Mouse (Mus musculus) G1E (cell line): ENCODE measurements around the gene Numa1. TPM values are rescaled to one million over a fixed set of nuclear protein-coding genes. Genes with fewer than 3 reads are reported as not detected.
A peak's percentile ranks its signal among the peaks of the same experiment; 100 is the strongest.

Experiments used
- ATAC-seq: 2 replicates; pipeline ENCODE4 v1.8.0; 2016; ENCODE audit warnings: mild to moderate bottlenecking; ENCODE audit not compliant: insufficient number of reproducible peaks, poor library complexity, low FRiP score, severe bottlenecking; ENCODE audit errors: extremely low read depth
- DNase-seq: peaks from one replicate; pipeline ENCODE4 v3.0.0; 2012; ENCODE audit warnings: low spot score
- H3K27me3 ChIP-seq: 2 replicates; pipeline ENCODE4 v1.6.1; 2012; ENCODE audit warnings: mild to moderate bottlenecking, low read length, inconsistent platforms; ENCODE audit not compliant: insufficient read depth
- H3K36me3 ChIP-seq: replicated peaks from 2 replicates; pipeline ENCODE3; 2012; ENCODE audit warnings: mild to moderate bottlenecking, inconsistent platforms
- H3K4me1 ChIP-seq: 2 replicates; pipeline ENCODE4 v1.6.1; 2012; ENCODE audit warnings: low read depth, low read length, inconsistent platforms, mixed read lengths; ENCODE audit not compliant: insufficient read depth
- H3K4me3 ChIP-seq: 2 replicates; pipeline ENCODE4 v1.5.1; 2012; ENCODE audit warnings: low read depth, mild to moderate bottlenecking, inconsistent platforms, low read length, moderate library complexity, mixed read lengths
- H3K9me3 ChIP-seq: replicated peaks from 2 replicates; pipeline ENCODE4 v1.6.1; 2012; ENCODE audit warnings: inconsistent platforms
- CTCF ChIP-seq: IDR thresholded peaks from 2 replicates; pipeline ENCODE4 v1.5.1; 2012; ENCODE audit warnings: low read depth, low read length, inconsistent platforms, mixed read lengths
- GATA1 ChIP-seq: IDR thresholded peaks from 2 replicates; pipeline ENCODE4 v1.6.1; 2012; ENCODE audit warnings: borderline replicate concordance, low read length, inconsistent platforms, mixed read lengths
- GATA2 ChIP-seq: IDR thresholded peaks from 2 replicates; pipeline ENCODE4 v1.6.1; 2012; ENCODE audit warnings: low read depth, low read length, inconsistent platforms, borderline replicate concordance
- POLR2AphosphoS5 ChIP-seq: IDR thresholded peaks from 2 replicates; pipeline ENCODE4 v1.6.1; 2012; ENCODE audit warnings: low read depth, low read length, inconsistent platforms; ENCODE audit not compliant: insufficient replicate concordance
- TAL1 ChIP-seq: conservative IDR thresholded peaks from 2 replicates; pipeline ENCODE4 v1.6.1; 2012; ENCODE audit warnings: low read depth, low read length, inconsistent platforms, mixed read lengths
- polyA plus RNA-seq: library from polyadenylated mRNA; stranded (reverse); fragments of >175 nt; gene quantifications from 2 replicates; pipeline ENCODE4 v1.2.3, GENCODE M21; 2012
- total RNA-seq, 2 experiments: library from RNA; stranded (forward) in 1 of 2; stranded (reverse) in 1 of 2; fragments of 200-1000 nt in 1 of 2; fragments of >200 nt in 1 of 2; fragmentation: Nextera tagmentation in 1 of 2; gene quantifications; 2 replicates each; pipeline ENCODE4 v1.2.3; 2014 to 2017

Gene Numa1
- total and polyA plus RNA-seq, 3 experiments, result 112 to 189 (median 125) TPM

GRCm38 (mm10) chr7:101982735-101983134 is 48.8 kb downstream of the Numa1 start:
- H3K4me1 ChIP-seq, result no peaks in the 10 kb centered on the region; the same call in 1 of the 2 replicates
- H3K4me3 ChIP-seq, result no peak overlapping the region
- ATAC-seq (no peak), DNase-seq (no peak)
- no peaks in the 10 kb centered on the region for H3K27me3 ChIP-seq
- no peak for TF ChIP-seq GATA2
- TF ChIP-seq CTCF, result no peak
- no peak for TF ChIP-seq TAL1
- TF ChIP-seq GATA1, result no peak
- no peak for TF ChIP-seq POLR2AphosphoS5
- no peaks in the 10 kb centered on the region for H3K9me3 ChIP-seq
- peaks cover 74% of the 10 kb centered on the region for H3K36me3 ChIP-seq

- ATAC-seq, result no peak
- H3K4me1 ChIP-seq, result no peaks in the 10 kb centered on the region; the same call in 1 of the 2 replicates
- H3K9me3 ChIP-seq, result no peaks in the 10 kb centered on the region
- no peak for TF ChIP-seq GATA1
- TF ChIP-seq CTCF, result no peak
- TF ChIP-seq GATA2, result no peak
- TF ChIP-seq TAL1, result no peak
- no peak for TF ChIP-seq POLR2AphosphoS5
- DNase-seq, result no peak
- H3K27me3 ChIP-seq, result no peaks in the 10 kb centered on the region
- peaks cover 88% of the 10 kb centered on the region for H3K36me3 ChIP-seq
- no peak overlapping the region for H3K4me3 ChIP-seq
Observed at GRCm38 (mm10) chr7:101985081-101985480, 51.2 kb downstream of the Numa1 start.

- no peaks in the 10 kb centered on the region for H3K4me1 ChIP-seq
- no peaks in the 10 kb centered on the region for H3K9me3 ChIP-seq
- TF ChIP-seq POLR2AphosphoS5, result no peak
- ATAC-seq (no peak), DNase-seq (no peak)
- H3K27me3 ChIP-seq, result no peaks in the 10 kb centered on the region
- peaks cover 98% of the 10 kb centered on the region for H3K36me3 ChIP-seq
- no peak overlapping the region for H3K4me3 ChIP-seq
Observed at GRCm38 (mm10) chr7:101994241-101994640, 60.3 kb downstream of the Numa1 start.

DNA sequence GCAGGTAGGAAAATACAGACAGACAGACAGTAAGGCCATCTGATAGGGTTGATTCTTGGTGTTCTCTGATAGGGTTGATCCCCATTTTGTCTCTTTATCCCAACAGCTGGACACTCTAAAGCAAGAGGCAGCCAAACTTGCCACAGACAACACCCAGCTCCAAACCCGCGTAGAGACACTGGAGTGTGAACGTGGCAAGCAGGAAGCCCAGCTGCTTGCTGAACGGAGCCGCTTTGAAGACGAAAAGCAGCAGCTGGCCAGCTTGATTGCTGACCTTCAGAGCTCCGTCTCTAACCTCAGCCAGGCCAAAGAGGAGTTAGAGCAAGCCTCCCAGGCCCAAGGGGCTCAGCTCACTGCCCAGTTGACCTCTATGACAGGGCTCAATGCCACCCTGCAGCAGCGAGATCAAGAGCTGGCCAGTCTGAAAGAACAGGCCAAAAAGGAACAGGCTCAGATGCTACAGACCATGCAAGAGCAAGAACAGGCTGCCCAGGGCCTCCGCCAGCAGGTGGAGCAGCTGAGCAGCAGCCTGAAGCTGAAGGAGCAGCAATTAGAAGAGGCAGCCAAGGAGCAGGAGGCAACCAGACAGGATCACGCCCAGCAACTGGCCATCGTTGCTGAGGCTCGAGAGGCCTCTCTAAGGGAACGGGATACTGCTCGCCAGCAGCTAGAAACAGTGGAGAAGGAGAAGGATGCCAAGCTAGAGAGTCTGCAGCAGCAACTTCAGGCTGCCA is 64.5 kb downstream of the Numa1 start:
- H3K27me3 ChIP-seq, result no peaks in the 10 kb centered on the region
- no peaks in the 10 kb centered on the region for H3K9me3 ChIP-seq
- H3K4me3 ChIP-seq, result no peak overlapping the region
- TF ChIP-seq POLR2AphosphoS5, result no peak
- TF ChIP-seq TAL1, result no peak
- peak; percentile 91 for TF ChIP-seq CTCF
- ATAC-seq (peak; percentile 40), DNase-seq (peak; percentile 67)
- peaks cover 11% of the 10 kb centered on the region; the same call in 1 of the 2 replicates for H3K4me1 ChIP-seq
- peaks cover 98% of the 10 kb centered on the region for H3K36me3 ChIP-seq

GRCm38 (mm10) chr7:101999461-102000151 is 65.7 kb downstream of the Numa1 start:
- H3K4me1 ChIP-seq, result peaks cover 14% of the 10 kb centered on the region; the same call in 1 of the 2 replicates
- ATAC-seq (no peak), DNase-seq (no peak)
- no peaks in the 10 kb centered on the region for H3K27me3 ChIP-seq
- H3K4me3 ChIP-seq, result no peak overlapping the region
- peaks cover 97% of the 10 kb centered on the region for H3K36me3 ChIP-seq
- TF ChIP-seq CTCF, result no peak
- no peak for TF ChIP-seq GATA1
- TF ChIP-seq GATA2, result no peak
- no peak for TF ChIP-seq POLR2AphosphoS5
- no peak for TF ChIP-seq TAL1
- H3K9me3 ChIP-seq, result no peaks in the 10 kb centered on the region

DNA sequence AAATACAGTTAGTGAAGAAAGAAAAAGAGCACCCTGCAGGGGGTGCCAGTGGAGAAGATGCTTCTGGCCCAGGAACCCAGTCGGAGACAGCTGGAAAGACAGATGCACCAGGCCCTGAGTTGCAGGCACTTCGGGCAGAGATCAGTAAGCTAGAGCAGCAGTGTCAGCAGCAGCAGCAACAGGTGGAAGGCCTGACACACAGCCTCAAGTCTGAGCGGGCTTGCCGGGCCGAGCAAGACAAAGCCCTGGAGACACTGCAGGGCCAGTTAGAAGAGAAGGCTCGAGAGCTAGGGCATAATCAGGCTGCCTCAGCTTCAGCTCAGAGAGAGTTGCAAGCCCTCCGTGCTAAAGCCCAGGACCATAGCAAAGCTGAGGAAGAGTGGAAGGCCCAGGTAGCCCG is 66.4 kb downstream of the Numa1 start:
- TF ChIP-seq TAL1, result no peak
- no peak for TF ChIP-seq CTCF
- TF ChIP-seq POLR2AphosphoS5, result no peak
- TF ChIP-seq GATA2, result no peak
- no peak for TF ChIP-seq GATA1
- Histone ChIP-seq H3K9me3 (no peaks in the 10 kb centered on the region), H3K4me3 (no peak overlapping the region), H3K4me1 (peaks cover 14% of the 10 kb centered on the region; the same call in 1 of the 2 replicates), H3K27me3 (no peaks in the 10 kb centered on the region), H3K36me3 (peaks cover 97% of the 10 kb centered on the region)
- DNase-seq (no peak), ATAC-seq (no peak)
